Mouse (Mus musculus) small intestine, adult 2 months (tissue): ENCODE data around the gene Cxadr.

Experiments used
- CTCF ChIP-seq: fragments of 200-500 bp; IDR thresholded peaks from 2 replicates; pipeline ENCODE4 v1.5.1; 2012; ENCODE audit warnings: low read depth, mild to moderate bottlenecking, control low read depth, inconsistent platforms, low read length, moderate library complexity, mixed read lengths; ENCODE audit not compliant: insufficient replicate concordance, insufficient read length; ENCODE audit errors: extremely low read depth
- POLR2A ChIP-seq: fragments of 200-500 bp; IDR thresholded peaks from 2 replicates; pipeline ENCODE4 v1.6.1; 2012; ENCODE audit warnings: low read depth, mild to moderate bottlenecking, control low read depth, inconsistent platforms, low read length, moderate library complexity

- TF ChIP-seq CTCF (peak; percentile 20; the same call in 1 of the 2 replicates), POLR2A (no peak)
These were observed 56.5 kb downstream of the Cxadr start for GRCm38 (mm10) chr16:78357757-78358156.
